Mouse (Mus musculus): ENCODE results near the gene Parp11. TPM values are rescaled to one million over a fixed set of nuclear protein-coding genes. Genes with fewer than 3 reads are reported as not detected.

The Parp11 gene
- total and polyA plus RNA-seq, 2 experiments, result 3.5 to 9.4 TPM

- H3K27me3 ChIP-seq (ENCODE audit: control insufficient read depth, insufficient read depth, low read length), result no peaks in the 10 kb centered on the region
- no peak overlapping the region for H3K27ac ChIP-seq (replicated peaks; ENCODE audit: insufficient read depth, low read depth, low read length)
- TF ChIP-seq CTCF (IDR thresholded peaks at IDR 0.05; ENCODE audit: low read depth, low read length), result no peak
- TF ChIP-seq POLR2A (IDR thresholded peaks at IDR 0.05; ENCODE audit: extremely low read depth, insufficient read depth, low read length), result no peak
- no peak for DNase-seq (ENCODE audit: extremely low read depth, low read depth, low spot score)
- H3K79me2 ChIP-seq (ENCODE audit: control insufficient read depth, insufficient read depth, low read length), result no peaks in the 10 kb centered on the region
- peaks cover 10% of the 10 kb centered on the region; the same call in 1 of the 2 replicates for H3K36me3 ChIP-seq (ENCODE audit: control insufficient read depth, insufficient read depth, low read length)
- 94% methylated on average over 13 of the region's 13 CpGs for WGBS
- H3K9ac ChIP-seq (ENCODE audit: low read depth, low read length), result no peak overlapping the region
- no peaks in the 10 kb centered on the region for H3K4me1 ChIP-seq (ENCODE audit: control insufficient read depth, insufficient read depth, low read length)
- H3K4me3 ChIP-seq (ENCODE audit: insufficient read depth, low read depth, low read length), result no peak overlapping the region
Measured at GRCm38 (mm10) chr6:127493750-127494149, 47.1 kb downstream of the Parp11 start.

DNA sequence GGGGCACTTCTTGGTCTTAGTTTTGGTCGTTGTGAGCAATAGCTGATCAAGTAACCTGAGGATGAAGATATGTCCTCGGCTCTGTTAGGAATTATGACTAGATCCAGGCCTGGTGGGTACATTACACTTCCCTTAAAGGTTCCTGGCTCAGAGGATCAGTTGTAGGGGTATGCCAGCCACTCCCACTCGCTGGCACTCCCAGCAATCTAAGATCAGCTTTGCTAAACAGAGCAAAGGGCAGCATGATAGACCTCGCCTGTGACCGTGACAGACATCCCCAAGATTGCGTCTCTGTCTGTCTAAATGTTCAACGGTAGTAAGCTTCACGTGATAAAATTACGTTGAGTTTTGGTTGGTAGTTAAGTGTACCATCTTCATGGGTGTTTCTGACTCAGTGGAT lies 47.7 kb downstream of the Parp11 start:
- no peaks in the 10 kb centered on the region for H3K4me1 ChIP-seq (ENCODE audit: control insufficient read depth, insufficient read depth, low read length)
- no peaks in the 10 kb centered on the region for H3K27me3 ChIP-seq (ENCODE audit: control insufficient read depth, insufficient read depth, low read length)
- no peak overlapping the region for H3K9ac ChIP-seq (ENCODE audit: low read depth, low read length)
- H3K79me2 ChIP-seq (ENCODE audit: control insufficient read depth, insufficient read depth, low read length), result no peaks in the 10 kb centered on the region
- TF ChIP-seq CTCF (IDR thresholded peaks at IDR 0.05; ENCODE audit: low read depth, low read length) (no peak), POLR2A (IDR thresholded peaks at IDR 0.05; ENCODE audit: extremely low read depth, insufficient read depth, low read length) (no peak)
- H3K36me3 ChIP-seq (ENCODE audit: control insufficient read depth, insufficient read depth, low read length), result peaks cover 10% of the 10 kb centered on the region; the same call in 1 of the 2 replicates
- no peak overlapping the region for H3K27ac ChIP-seq (replicated peaks; ENCODE audit: insufficient read depth, low read depth, low read length)
- DNase-seq (ENCODE audit: extremely low read depth, low read depth, low spot score), result no peak
- 89% methylated on average over 9 of the region's 9 CpGs for WGBS
- H3K4me3 ChIP-seq (ENCODE audit: insufficient read depth, low read depth, low read length), result no peak overlapping the region

DNA sequence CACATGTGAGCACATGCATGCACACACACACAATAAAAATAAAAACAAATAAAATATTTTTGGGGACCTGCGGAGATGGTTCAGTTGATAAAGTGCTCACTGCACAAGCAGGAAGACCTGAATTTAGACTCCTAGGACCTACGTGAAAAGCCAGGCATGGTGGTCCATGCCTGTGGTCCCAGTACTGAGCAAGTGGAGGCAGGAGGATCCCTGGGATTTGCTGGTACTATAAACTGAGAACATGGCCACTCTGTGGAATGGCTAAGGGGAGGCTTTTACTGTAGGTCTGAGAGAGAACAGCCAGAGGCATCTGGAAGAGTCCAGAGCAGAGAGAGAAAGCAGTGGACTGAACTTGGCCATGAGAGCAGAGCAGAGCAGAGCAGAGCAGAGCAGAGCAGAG lies 48.6 kb downstream of the Parp11 start:
- no peak for DNase-seq (ENCODE audit: extremely low read depth, low read depth, low spot score)
- 89% methylated on average over 2 of the region's 2 CpGs for WGBS
- Histone ChIP-seq H3K27me3 (ENCODE audit: control insufficient read depth, insufficient read depth, low read length) (no peaks in the 10 kb centered on the region), H3K9ac (ENCODE audit: low read depth, low read length) (no peak overlapping the region), H3K4me1 (ENCODE audit: control insufficient read depth, insufficient read depth, low read length) (no peaks in the 10 kb centered on the region), H3K27ac (replicated peaks; ENCODE audit: insufficient read depth, low read depth, low read length) (no peak overlapping the region), H3K79me2 (ENCODE audit: control insufficient read depth, insufficient read depth, low read length) (no peaks in the 10 kb centered on the region), H3K4me3 (ENCODE audit: insufficient read depth, low read depth, low read length) (no peak overlapping the region), H3K36me3 (ENCODE audit: control insufficient read depth, insufficient read depth, low read length) (peaks cover 7% of the 10 kb centered on the region; the same call in 1 of the 2 replicates)
- TF ChIP-seq POLR2A (IDR thresholded peaks at IDR 0.05; ENCODE audit: extremely low read depth, insufficient read depth, low read length) (no peak), CTCF (IDR thresholded peaks at IDR 0.05; ENCODE audit: low read depth, low read length) (no peak)

- Histone ChIP-seq H3K27me3 (ENCODE audit: control insufficient read depth, insufficient read depth, low read length) (no peaks in the 10 kb centered on the region), H3K36me3 (ENCODE audit: control insufficient read depth, insufficient read depth, low read length) (peaks cover 7% of the 10 kb centered on the region; the same call in 1 of the 2 replicates), H3K4me3 (ENCODE audit: insufficient read depth, low read depth, low read length) (no peak overlapping the region), H3K79me2 (ENCODE audit: control insufficient read depth, insufficient read depth, low read length) (no peaks in the 10 kb centered on the region), H3K9ac (ENCODE audit: low read depth, low read length) (no peak overlapping the region), H3K4me1 (ENCODE audit: control insufficient read depth, insufficient read depth, low read length) (no peaks in the 10 kb centered on the region), H3K27ac (replicated peaks; ENCODE audit: insufficient read depth, low read depth, low read length) (no peak overlapping the region)
- no peak for DNase-seq (ENCODE audit: extremely low read depth, low read depth, low spot score)
- 27% methylated on average over 6 of the region's 6 CpGs for WGBS
- no peak for TF ChIP-seq CTCF (IDR thresholded peaks at IDR 0.05; ENCODE audit: low read depth, low read length)
- no peak for TF ChIP-seq POLR2A (IDR thresholded peaks at IDR 0.05; ENCODE audit: extremely low read depth, insufficient read depth, low read length)
Measured at GRCm38 (mm10) chr6:127495876-127496275, 49.2 kb downstream of the Parp11 start.

GRCm38 (mm10) chr6:127496841-127497656 lies 50.4 kb downstream of the Parp11 start:
- Histone ChIP-seq H3K27me3 (ENCODE audit: control insufficient read depth, insufficient read depth, low read length) (no peaks in the 10 kb centered on the region), H3K4me1 (ENCODE audit: control insufficient read depth, insufficient read depth, low read length) (no peaks in the 10 kb centered on the region), H3K79me2 (ENCODE audit: control insufficient read depth, insufficient read depth, low read length) (no peaks in the 10 kb centered on the region), H3K27ac (replicated peaks; ENCODE audit: insufficient read depth, low read depth, low read length) (no peak overlapping the region), H3K9ac (ENCODE audit: low read depth, low read length) (no peak overlapping the region), H3K36me3 (ENCODE audit: control insufficient read depth, insufficient read depth, low read length) (no peaks in the 10 kb centered on the region), H3K4me3 (ENCODE audit: insufficient read depth, low read depth, low read length) (no peak overlapping the region)
- WGBS, result 86% methylated on average over 18 of the region's 18 CpGs
- TF ChIP-seq POLR2A (IDR thresholded peaks at IDR 0.05; ENCODE audit: extremely low read depth, insufficient read depth, low read length) (no peak), CTCF (IDR thresholded peaks at IDR 0.05; ENCODE audit: low read depth, low read length) (no peak)
- DNase-seq (ENCODE audit: extremely low read depth, low read depth, low spot score), result no peak

GRCm38 (mm10) chr6:127500119-127500518 lies 53.5 kb downstream of the Parp11 start:
- Histone ChIP-seq H3K27ac (replicated peaks; ENCODE audit: insufficient read depth, low read depth, low read length) (no peak overlapping the region), H3K4me3 (ENCODE audit: insufficient read depth, low read depth, low read length) (no peak overlapping the region), H3K79me2 (ENCODE audit: control insufficient read depth, insufficient read depth, low read length) (no peaks in the 10 kb centered on the region), H3K4me1 (ENCODE audit: control insufficient read depth, insufficient read depth, low read length) (no peaks in the 10 kb centered on the region), H3K36me3 (ENCODE audit: control insufficient read depth, insufficient read depth, low read length) (no peaks in the 10 kb centered on the region), H3K27me3 (ENCODE audit: control insufficient read depth, insufficient read depth, low read length) (no peaks in the 10 kb centered on the region), H3K9ac (ENCODE audit: low read depth, low read length) (no peak overlapping the region)
- WGBS, result 70% methylated on average over 9 of the region's 9 CpGs
- DNase-seq (ENCODE audit: extremely low read depth, low read depth, low spot score), result no peak
- TF ChIP-seq POLR2A (IDR thresholded peaks at IDR 0.05; ENCODE audit: extremely low read depth, insufficient read depth, low read length) (no peak), CTCF (IDR thresholded peaks at IDR 0.05; ENCODE audit: low read depth, low read length) (no peak)

Measured in liver, adult 2 months (tissue).